Mouse (Mus musculus): ENCODE results near the gene Mid1. TPM values are rescaled to one million over a fixed set of nuclear protein-coding genes. Genes with fewer than 3 reads are reported as not detected.
"Not testable (repeated sequence)": the region's sequence is repeated elsewhere in the genome, so short reads cannot be mapped to it uniquely, and the experiment has no call there.

Mid1 gene
- polyA plus RNA-seq, 1 experiment from 2014 or later = 8.6 TPM

DNA sequence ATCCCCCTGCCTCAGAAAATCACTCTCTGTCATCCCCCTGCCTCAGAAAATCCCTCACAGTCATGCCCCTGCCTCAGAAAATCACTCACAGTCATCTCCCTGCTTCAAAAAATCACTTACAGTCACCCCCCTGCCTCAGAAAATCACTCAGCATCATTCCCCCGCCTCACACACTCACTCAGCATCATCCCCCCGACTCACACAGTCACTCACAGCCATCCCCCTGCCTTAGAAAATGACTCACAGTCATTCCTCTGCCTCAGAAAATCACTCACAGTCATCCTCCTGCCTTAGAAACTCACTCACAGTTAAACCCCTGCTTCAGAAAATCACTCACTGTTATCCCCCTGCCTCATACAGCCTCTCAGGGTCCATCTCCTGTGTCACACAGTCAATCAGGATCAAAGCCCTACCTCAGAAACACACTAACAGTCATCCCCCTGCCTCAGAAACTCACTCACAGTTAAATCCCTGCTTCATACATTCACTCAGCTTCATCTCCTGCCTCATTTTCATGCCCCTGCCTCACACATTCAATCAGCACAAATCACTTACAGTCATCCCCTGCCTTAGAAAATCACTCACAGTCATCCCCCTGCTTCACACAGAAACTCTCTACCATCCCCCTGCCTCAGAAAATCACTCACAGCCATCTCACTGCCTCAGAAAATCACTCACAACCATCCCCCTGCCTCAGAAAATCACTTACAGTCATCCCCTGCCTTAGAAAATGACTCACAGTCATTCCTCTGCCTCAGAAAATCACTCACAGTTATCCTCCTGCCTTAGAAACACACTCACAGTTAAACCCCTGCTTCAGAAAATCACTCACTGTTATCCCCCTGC is 310.1 kb downstream of the Mid1 start:
- H3K4me3 ChIP-seq; H3K4me2 ChIP-seq; H3K4me1 ChIP-seq; H3K27ac ChIP-seq; ATAC-seq (replicated peaks); H3K36me3 ChIP-seq (replicated peaks); H3K27me3 ChIP-seq (replicated peaks); H3K9ac ChIP-seq; H3K9me3 ChIP-seq: not testable (repeated sequence)
- WGBS = 18% methylated on average over 2 of the region's 2 CpGs

DNA sequence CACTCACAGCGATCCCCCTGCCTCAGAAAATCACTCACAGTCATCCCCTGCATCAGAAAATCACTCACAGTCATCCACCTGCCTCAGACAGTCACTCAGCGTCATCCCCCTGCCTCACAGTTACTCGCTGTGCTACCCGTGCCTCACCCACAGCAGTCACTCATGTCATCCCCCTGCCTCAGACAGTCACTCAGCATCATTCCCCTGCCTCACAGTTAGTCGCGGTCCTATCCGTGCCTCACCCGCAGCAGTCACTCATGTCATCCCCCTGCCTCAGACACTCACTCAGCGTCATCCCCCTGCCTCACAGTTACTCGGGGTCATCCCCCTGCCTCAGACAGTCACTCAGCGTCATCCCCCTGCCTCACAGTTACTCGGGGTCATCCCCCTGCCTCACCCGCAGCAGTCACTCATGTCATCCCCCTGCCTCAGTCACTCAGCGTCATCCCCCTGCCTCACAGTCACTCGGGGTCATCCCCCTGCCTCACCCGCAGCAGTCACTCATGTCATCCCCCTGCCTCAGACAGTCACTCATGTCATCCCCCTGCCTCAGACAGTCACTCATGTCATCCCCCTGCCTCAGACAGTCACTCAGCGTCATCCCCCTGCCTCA is 311.0 kb downstream of the Mid1 start:
- not testable (repeated sequence) for H3K9me3 ChIP-seq; H3K9ac ChIP-seq; H3K4me1 ChIP-seq; H3K27ac ChIP-seq; H3K4me3 ChIP-seq; H3K36me3 ChIP-seq (replicated peaks); H3K27me3 ChIP-seq (replicated peaks); ATAC-seq (replicated peaks); H3K4me2 ChIP-seq
- 0% methylated on average over 1 of the region's 17 CpGs for WGBS

DNA sequence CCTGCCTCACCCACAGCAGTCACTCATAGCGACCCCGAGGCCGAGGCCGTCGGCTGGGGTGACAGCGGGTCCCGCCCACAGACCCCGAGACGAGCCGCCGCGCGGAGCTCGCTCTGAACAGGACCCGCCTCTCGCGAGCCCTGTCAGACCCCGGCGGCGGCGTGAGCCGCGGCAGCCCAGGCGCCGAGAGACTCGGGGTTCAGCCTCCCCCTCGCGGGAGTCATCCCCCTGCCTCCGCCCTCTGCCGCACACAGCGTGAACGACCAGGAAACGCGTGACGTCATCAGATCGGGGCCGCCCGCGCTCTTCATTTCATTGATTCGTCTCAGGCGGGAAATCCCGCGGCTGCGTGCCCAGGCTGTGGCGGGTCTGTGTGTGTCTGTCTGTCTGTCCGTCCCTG is 311.9 kb downstream of the Mid1 start:
- not testable (repeated sequence) for ATAC-seq (replicated peaks); H3K4me3 ChIP-seq; H3K9ac ChIP-seq; H3K4me1 ChIP-seq; H3K27ac ChIP-seq; H3K27me3 ChIP-seq (replicated peaks); H3K9me3 ChIP-seq; H3K36me3 ChIP-seq (replicated peaks); H3K4me2 ChIP-seq
- no CpG with 5 or more reads among the region's 46 CpGs for WGBS

DNA sequence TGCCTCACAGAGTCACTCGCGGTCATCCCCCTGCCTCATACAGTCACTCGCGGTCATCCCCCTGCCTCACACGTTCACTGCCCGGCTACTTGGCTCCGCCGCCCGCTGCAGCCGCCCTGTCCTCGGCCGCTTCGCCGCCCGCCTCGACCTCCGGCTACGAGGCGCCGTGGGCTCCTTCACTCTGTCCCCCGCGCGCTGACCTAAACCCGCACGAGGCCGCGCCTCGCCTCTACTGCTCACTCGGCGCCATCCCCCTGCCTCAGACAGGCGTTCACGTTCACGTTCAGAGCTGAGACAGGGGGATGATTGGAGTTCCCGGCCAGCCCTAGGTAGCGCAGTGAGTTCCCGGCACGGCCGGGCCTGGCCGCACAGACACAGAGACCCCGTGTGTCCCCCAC is 312.5 kb downstream of the Mid1 start:
- ATAC-seq (replicated peaks); H3K27me3 ChIP-seq (replicated peaks); H3K4me1 ChIP-seq; H3K9ac ChIP-seq; H3K9me3 ChIP-seq; H3K36me3 ChIP-seq (replicated peaks): not testable (repeated sequence)
- peak overlapping the region; percentile 45 for H3K4me2 ChIP-seq
- peak overlapping the region; percentile 63; the same call in 1 of the 2 replicates for H3K27ac ChIP-seq
- no CpG with 5 or more reads among the region's 40 CpGs for WGBS
- peak overlapping the region; percentile 31 for H3K4me3 ChIP-seq

- H3K36me3 ChIP-seq (replicated peaks); H3K27me3 ChIP-seq (replicated peaks); H3K9me3 ChIP-seq; H3K4me1 ChIP-seq; H3K9ac ChIP-seq: not testable (repeated sequence)
- peak overlapping the region; percentile 45 for H3K4me2 ChIP-seq
- WGBS = 0% methylated on average over 7 of the region's 37 CpGs
- ATAC-seq (replicated peaks) = peak; percentile 91
- peak overlapping the region; percentile 31 for H3K4me3 ChIP-seq
- peak overlapping the region; percentile 63; the same call in 1 of the 2 replicates for H3K27ac ChIP-seq
Observed at GRCm38 (mm10) chrX:169997854-169998456, 313.0 kb downstream of the Mid1 start.

- 7% methylated on average over 2 of the region's 4 CpGs for WGBS
- ATAC-seq (replicated peaks); H3K9ac ChIP-seq: not testable (repeated sequence)
Observed at GRCm38 (mm10) chrX:169998559-169999219, 313.7 kb downstream of the Mid1 start.

DNA sequence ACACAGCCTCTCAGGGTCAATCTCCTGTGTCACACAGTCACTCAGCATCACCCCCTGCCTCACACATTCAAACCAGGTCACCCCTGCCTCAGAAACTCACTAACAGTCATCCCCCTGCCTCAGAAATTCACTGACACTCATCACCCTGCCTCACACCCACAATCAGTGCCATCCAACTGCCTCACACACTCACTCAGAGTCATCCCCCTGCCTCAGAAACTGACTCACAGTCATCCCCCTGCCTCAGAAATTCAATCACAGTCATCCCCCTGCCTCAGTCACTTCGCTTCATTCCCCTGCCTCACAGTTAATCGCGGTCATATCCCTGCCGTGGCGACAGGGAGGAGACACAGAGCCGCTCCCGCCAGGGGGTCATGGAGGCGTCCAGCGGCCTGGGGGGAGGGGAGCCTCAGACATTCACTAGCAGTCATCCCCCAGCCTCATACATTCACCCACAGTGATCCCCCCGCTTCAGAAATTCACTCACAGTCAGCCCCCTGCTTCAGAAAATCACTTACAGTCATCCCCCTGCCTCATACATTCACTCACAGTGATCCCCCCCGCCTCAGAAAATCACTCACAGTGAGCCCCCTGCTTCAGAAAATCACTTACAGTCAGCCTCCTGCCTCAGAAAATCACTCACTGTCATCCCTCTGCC is 314.4 kb downstream of the Mid1 start:
- H3K9me3 ChIP-seq; H3K4me2 ChIP-seq; ATAC-seq (replicated peaks); H3K4me3 ChIP-seq; H3K4me1 ChIP-seq; H3K27ac ChIP-seq; H3K27me3 ChIP-seq (replicated peaks); H3K36me3 ChIP-seq (replicated peaks); H3K9ac ChIP-seq: not testable (repeated sequence)
- WGBS = 37% methylated on average over 6 of the region's 11 CpGs

More at GRCm38 (mm10) chrX:169998559-169999219, 313.7 kb downstream of the Mid1 start:
- H3K4me3 ChIP-seq; H3K4me1 ChIP-seq; H3K4me2 ChIP-seq; H3K36me3 ChIP-seq (replicated peaks); H3K9me3 ChIP-seq; H3K27ac ChIP-seq; H3K27me3 ChIP-seq (replicated peaks): not testable (repeated sequence)

- no CpG with 5 or more reads among the region's 3 CpGs for WGBS
- not testable (repeated sequence) for ATAC-seq (replicated peaks)
Observed at GRCm38 (mm10) chrX:169999912-170000641, 315.1 kb downstream of the Mid1 start.

DNA sequence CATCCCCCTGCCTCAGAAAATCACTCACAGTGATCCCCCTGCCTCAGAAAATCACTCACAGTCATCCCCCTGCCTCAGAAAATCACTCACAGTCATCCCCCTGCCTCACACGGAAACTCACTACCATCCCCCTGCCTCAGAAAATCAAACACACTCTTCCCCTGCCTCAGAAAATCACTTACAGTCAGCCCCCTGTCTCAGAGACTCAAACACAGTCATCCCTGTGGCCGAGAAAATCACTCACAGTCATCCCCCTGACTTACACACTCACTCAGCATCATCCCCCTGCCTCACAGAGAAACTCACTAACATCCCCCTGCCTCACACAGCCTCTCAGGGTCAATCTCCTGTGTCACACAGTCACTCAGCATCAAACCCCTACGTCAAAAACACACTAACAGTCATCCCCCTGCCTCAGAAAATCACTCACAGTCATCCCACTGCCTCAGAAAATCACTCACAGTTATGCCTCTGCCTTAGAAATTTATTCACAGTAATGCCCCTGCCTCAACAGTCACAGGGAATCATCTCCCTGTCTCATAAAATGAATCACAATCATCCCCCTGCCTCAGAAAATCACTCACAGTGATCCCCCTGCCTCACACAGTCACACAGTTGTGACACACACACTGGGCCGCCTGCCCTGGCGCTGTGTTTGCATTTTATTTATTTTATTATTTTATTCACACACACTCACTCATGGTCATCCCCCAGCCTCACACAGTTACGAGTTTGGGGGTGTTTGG is 315.8 kb downstream of the Mid1 start:
- ATAC-seq (replicated peaks) = 0 out of 2 replicates have a peak, but pooled peaks have one; percentile 5
- H3K9ac ChIP-seq; H3K4me2 ChIP-seq; H3K36me3 ChIP-seq (replicated peaks); H3K4me3 ChIP-seq; H3K27me3 ChIP-seq (replicated peaks); H3K9me3 ChIP-seq; H3K27ac ChIP-seq; H3K4me1 ChIP-seq: not testable (repeated sequence)
- WGBS = 36% methylated on average over 6 of the region's 6 CpGs

More at GRCm38 (mm10) chrX:169999912-170000641, 315.1 kb downstream of the Mid1 start:
- not testable (repeated sequence) for H3K27ac ChIP-seq; H3K36me3 ChIP-seq (replicated peaks); H3K9ac ChIP-seq; H3K4me1 ChIP-seq; H3K9me3 ChIP-seq; H3K27me3 ChIP-seq (replicated peaks); H3K4me2 ChIP-seq; H3K4me3 ChIP-seq

- H3K9ac ChIP-seq; H3K36me3 ChIP-seq (replicated peaks); H3K27me3 ChIP-seq (replicated peaks); H3K4me2 ChIP-seq; H3K4me3 ChIP-seq; H3K4me1 ChIP-seq; H3K27ac ChIP-seq; H3K9me3 ChIP-seq: not testable (repeated sequence)
- ATAC-seq (replicated peaks) = 0 out of 2 replicates have a peak, but pooled peaks have one; percentile 6
- 20% methylated on average over 1 of the region's 12 CpGs for WGBS
Observed at GRCm38 (mm10) chrX:170001388-170001695, 316.3 kb downstream of the Mid1 start.

DNA sequence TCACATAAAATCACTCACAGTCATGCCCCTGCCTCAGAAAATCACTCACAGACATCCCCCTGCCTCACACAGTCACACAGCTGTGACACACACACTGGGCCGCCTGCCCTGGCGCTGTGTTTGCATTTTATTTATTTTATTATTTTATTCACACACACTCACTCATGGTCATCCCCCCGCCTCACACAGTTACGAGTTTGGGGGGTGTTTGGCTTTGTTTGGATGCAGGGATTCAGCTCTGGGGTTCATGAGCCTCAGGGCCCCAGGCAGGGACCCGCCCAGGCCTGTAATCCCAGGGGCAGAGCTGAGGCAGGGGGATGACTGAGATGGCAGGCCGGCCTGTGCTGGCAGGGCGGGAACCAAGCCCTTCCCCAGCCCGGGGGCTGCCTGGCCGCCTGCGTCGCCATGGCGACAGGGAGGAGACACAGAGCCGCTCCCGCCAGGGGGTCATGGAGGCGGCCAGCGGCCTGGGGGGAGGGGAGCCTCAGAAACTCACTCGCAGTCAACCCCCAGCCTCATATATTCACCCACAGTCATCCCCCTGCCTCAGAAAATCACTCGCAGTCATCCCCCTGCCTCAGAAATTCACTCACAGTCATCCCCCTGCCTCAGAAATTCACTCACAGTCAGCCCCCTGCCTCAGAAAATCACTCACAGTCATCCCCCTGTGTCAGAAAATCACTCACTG is 317.7 kb downstream of the Mid1 start:
- H3K4me2 ChIP-seq; H3K9ac ChIP-seq; H3K36me3 ChIP-seq (replicated peaks); H3K9me3 ChIP-seq; H3K27ac ChIP-seq; H3K27me3 ChIP-seq (replicated peaks); ATAC-seq (replicated peaks); H3K4me3 ChIP-seq; H3K4me1 ChIP-seq: not testable (repeated sequence)
- 32% methylated on average over 12 of the region's 18 CpGs for WGBS

Data from midbrain, embryonic 15.5 days (tissue).